Mouse (Mus musculus): Measurements from ENCODE around the gene Hpcal4.
A peak's percentile ranks its signal among the peaks of the same experiment; 100 is the strongest.

The Hpcal4 gene

DNA sequence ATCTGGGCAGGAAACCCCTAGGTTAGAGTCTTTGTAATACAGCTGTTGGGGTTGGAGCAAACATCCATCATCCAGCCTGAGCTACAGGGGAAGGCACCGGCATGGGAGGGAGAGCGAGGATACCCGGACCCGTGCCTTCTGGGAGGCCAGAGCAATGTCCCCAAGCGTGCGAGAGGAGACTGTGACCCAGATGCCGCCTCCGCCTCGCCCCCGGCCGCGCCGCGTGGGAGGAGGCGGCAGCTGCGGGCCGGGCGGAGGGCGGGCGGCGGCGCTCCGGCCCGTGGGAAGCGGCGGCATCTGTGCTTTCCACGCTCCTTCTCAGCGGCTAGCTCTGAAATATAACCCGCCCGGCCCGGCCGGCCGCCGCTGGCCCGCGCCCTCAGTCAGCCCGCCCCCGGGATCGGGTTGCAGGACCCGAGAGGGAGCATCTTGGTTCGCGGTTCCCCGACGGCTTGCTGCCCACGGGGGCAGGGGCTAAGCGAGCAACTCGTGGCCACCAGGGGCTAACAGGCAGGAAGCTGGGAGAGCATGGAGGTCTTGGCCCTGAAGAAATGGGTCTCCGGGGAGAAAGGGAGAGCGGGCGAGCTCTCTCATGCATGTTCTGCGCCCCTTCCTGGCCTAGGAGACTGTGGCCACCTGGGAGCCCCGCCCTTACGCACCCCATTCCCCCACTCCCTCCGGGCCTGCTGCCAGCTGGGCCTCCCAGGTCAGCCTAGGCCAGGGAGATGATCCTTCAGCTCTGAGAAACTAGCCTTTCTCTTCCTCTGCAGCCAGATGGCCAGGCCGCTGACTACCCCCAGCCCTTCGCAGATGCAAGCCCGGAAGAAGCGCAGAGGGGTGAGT, 56.6 kb downstream of the Hpcal4 start:
- DNase-seq (ENCODE audit: low spot score) = peak; percentile 57

All from ovary, postnatal 14 days (tissue).